Mouse (Mus musculus) left cerebral cortex, adult 8-10 months (tissue): Measurements from ENCODE around the gene Asdurf. TPM values are rescaled to one million over a fixed set of nuclear protein-coding genes. Genes with fewer than 3 reads are reported as not detected.
"Not testable (repeated sequence)": the region's sequence is repeated elsewhere in the genome, so short reads cannot be mapped to it uniquely, and the experiment has no call there.

Experiments
- DNase-seq, 2 experiments: peaks; one replicate each; pipeline ENCODE4 v3.0.0; 2022; ENCODE audit warnings: low spot score in 2 of 2
- total RNA-seq, 4 experiments: library from RNA; stranded (reverse); gene quantifications; 2 replicates each; pipeline ENCODE4 v1.2.4; 2022

Gene Asdurf
- 1 to 10 TPM in 1 of 4 experiments, not detected in 3; 1.7 TPM for total RNA-seq

- DNase-seq: peak; percentile 93 to 95
Observed at GRCm38 (mm10) chr1:53352327-53353261, at the start of gene Asdurf, which contains the start of the genes Gm28551 and Asnsd1. TSS of gene Asdurf (minus strand) at chr1:53352619. TSS of gene Gm28551 (minus strand) at chr1:53352667. TSS of gene Asnsd1 (minus strand) at chr1:53352752.

DNA sequence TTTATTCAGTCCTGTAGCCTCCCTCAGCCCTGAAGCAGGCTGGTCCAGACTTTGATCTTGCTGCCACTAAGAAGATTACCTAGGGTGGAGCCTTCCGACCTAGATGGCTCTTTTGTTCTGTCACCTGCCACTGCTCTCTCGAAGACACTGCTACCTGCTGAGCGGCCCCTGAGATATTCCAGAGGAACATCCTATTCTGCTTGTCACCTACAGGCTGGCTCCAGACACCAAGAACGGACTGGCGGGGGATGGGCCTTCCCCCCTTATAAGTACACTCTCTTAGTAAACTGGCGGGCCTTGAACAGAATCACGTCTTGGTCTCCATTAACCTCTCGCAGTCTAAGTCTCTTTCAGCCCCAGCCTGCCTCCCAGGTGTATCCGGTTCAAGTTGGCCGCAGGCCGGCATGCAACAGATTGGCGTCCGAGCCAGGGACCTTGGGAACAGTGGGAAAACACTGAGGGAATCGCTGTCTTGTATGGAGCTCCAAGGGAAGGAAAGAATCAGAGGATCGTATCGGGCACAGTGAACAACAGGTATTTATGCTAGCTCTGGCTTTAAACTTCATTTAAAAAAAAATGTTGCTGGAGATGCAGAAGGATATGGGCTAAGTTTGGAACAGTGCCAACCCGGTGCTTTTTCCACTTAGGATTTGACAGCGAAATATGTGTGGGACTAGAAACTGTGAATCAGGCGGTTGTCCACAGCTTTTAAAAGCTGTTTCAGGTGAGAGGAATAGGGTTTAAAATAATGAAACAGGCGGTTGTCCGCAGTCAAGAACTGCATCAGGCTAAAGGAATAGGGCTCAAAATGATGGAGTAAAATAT is 41.7 kb upstream of the Asdurf start:
- DNase-seq: peak in 1 of 2 experiments; percentile 21

DNA sequence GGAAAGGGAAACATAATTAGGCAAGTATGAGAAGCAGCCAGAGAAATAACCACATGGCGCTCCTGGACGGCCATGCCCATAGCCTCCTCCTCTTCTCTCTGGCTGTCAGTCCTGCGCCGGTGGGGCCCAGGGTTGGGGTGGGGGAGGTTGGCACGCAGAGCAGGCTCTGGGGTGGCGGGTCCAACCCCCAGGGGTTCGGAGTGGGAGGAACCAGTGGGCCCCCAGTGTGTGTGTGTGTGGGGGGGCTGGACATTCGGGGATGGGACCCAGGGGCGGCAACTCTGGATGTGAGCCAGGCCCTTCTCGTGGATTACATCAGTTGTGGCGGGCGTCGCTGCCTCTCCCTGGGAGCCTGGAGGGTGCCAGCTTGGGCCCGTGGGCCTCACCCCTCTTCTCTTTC is 36.3 kb upstream of the Asdurf start:
- DNase-seq: no peak

GRCm38 (mm10) chr1:53384085-53384688 is 31.8 kb upstream of the Asdurf start:
- DNase-seq: no peak

GRCm38 (mm10) chr1:53377731-53378130 is 25.3 kb upstream of the Asdurf start:
- DNase-seq: no peak

GRCm38 (mm10) chr1:53375965-53376364 is 23.5 kb upstream of the Asdurf start:
- not testable (repeated sequence) for DNase-seq

DNA sequence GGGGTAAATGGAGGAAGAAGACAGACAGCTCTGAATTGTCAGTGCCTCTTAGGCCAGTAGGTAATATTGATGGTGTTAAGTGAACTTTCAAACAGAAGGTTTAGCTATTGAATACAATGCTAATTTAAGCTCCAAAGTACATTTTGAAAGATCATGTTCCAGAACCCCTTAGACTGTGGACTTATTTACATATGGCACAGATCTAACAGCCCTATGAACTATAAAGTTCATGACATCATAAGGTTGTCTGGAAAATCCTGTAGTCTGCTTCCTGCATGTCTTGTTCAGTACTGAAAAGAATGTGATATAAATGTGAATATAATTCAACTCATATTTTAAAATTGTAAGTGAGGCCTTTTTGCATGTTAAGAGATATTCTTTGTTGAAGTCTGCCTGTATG is 6.6 kb upstream of the Asdurf start:
- DNase-seq: no peak

DNA sequence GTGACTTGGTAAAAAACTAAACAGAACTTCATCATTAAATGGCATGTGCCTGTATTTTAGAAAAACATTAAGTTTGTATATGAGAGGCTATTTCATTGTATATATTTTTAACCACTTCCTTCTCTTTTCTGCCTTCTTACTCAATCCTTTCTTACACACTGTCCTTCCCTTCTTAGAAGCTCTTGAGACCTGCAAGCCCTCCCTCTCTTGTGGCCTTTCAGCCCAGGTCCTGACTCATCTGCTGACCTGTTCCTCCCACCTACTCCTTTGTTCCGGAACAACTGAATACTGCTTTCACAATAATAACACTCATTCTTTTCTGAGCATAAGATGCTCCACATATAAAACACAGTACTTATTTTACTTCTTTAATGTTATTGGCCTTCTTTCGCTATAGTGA is 11.3 kb downstream of the Asdurf start:
- DNase-seq: no peak

GRCm38 (mm10) chr1:53337403-53337802 is 15.0 kb downstream of the Asdurf start:
- not testable (repeated sequence) for DNase-seq

- no peak for DNase-seq
Observed at GRCm38 (mm10) chr1:53335465-53335864, 17.0 kb downstream of the Asdurf start.

- DNase-seq: not testable (repeated sequence)
Observed at GRCm38 (mm10) chr1:53333527-53333926, 18.9 kb downstream of the Asdurf start.

GRCm38 (mm10) chr1:53324827-53325494 is 27.5 kb downstream of the Asdurf start:
- DNase-seq: no peak

GRCm38 (mm10) chr1:53324277-53324676 is 28.1 kb downstream of the Asdurf start:
- no peak for DNase-seq

- DNase-seq: no peak
Observed at GRCm38 (mm10) chr1:53323254-53323653, 29.2 kb downstream of the Asdurf start.

GRCm38 (mm10) chr1:53321662-53322344 is 30.6 kb downstream of the Asdurf start:
- no peak for DNase-seq

DNA sequence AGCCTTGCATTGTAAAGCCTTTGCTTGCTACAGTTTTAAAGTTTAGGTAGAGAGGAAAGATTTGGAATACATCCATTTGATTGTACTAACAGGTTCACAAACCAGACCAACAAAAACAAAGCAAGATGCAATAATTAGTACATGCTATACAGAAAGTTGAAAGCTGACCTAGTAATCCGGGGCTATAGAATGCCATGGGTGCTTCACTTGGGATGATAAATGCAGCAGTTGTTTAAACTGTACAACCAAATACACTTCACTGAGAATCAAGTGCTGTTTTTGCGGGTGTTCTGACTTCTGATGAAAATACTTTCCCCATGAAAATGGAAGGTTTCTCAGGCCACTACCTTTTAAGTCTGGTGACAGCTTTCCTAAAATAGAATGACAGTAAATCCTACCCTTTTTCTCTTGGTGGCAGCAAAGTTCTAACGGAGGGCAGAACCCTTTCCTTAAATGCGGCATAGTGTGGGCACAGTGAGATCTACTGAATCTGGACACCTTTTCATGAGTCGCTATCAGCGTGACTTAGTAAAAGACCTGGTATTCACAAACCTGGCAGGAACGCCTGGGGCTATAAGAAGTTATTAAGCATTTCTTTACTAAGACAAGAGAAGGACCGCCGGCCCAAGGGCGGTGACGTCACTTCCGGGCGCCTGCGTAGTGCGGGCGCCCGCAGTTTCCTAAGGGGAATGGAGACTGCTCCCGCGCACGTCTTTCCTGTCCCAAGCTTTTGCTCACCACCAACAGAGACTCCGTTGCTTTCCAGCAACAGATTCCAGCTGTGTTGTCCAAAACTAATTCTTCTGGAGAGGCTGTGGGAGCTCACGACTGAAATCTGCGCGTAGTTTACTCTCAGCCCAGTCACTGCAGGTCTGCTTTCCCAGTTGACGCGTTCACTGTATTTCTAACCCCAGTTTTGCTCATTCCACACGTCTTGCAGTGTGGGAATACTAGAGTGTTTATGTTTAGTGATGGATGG is 39.1 kb downstream of the Asdurf start, which contains the start of gene Osgepl1:
Gene Osgepl1 (plus strand): TSS at position 636 of the 979 bp plus-strand sequence.
- DNase-seq: peak; percentile 73 to 78

GRCm38 (mm10) chr1:53300506-53300905 is 51.9 kb downstream of the Asdurf start:
- DNase-seq: no peak
